Mouse (Mus musculus): ENCODE data around the gene Ormdl3. TPM values are rescaled to one million over a fixed set of nuclear protein-coding genes. Genes with fewer than 3 reads are reported as not detected.

Gene Ormdl3
- polyA plus RNA-seq, 1 experiment from 2014 or later = 9.6 TPM

DNA sequence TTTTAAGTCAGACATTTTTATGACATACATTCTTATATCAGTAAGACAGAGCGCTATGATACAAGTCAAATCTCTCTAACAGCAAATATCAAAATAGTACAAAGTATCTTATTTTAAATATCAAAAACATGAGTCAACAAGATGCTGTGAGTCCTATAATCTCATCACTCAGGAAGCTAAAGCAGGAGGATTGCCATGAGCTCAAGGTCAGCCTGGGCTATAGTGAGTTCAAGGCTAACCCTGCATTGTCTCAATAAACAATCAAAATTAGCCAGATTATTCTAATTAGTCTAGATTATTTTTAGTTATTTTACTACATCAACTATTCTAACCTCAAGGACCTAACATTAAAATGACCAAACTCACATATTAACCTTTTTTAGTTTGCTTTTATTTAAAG is 43.8 kb downstream of the Ormdl3 start:
- peaks cover 46% of the 10 kb centered on the region for H3K27me3 ChIP-seq (ENCODE audit: control insufficient read depth, insufficient read depth, low read length)
- H3K9ac ChIP-seq (ENCODE audit: low read depth, low read length) = no peak overlapping the region
- WGBS (ENCODE audit: insufficient replicate concordance) = 81% methylated on average over 1 of the region's 1 CpGs
- no peaks in the 10 kb centered on the region for H3K4me1 ChIP-seq (ENCODE audit: control insufficient read depth, insufficient read depth, low read length)
- H3K4me2 ChIP-seq = no peak overlapping the region
- H3K9me3 ChIP-seq (replicated peaks; ENCODE audit: control insufficient read depth, low read length) = no peaks in the 10 kb centered on the region
- H3K4me3 ChIP-seq (ENCODE audit: low read depth, low read length) = no peak overlapping the region
- ATAC-seq (replicated peaks; ENCODE audit: insufficient number of reproducible peaks, low FRiP score, low TSS enrichment) = no peak
- H3K27ac ChIP-seq (ENCODE audit: low read depth, low read length) = no peak overlapping the region
- no peaks in the 10 kb centered on the region for H3K36me3 ChIP-seq (ENCODE audit: control insufficient read depth, insufficient read depth, low read length)

DNA sequence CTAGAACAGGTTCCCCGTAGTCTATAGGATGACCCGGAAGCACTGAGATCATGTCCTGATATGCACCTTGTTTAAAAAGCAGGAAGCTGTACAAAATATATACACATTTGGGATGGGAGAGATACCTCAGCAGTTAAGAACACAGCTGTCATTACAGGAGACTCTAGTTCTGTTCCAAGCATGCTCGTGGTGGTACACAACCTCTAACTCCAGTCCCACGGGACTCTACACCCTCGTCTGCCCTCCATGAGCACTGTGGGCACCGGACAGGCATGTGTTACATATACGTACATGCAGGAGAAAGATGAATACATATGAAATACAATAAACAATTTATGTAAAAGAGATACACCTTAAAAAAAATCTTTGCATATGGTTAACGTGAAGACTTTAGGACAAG is 44.6 kb downstream of the Ormdl3 start:
- no peak for ATAC-seq (replicated peaks; ENCODE audit: insufficient number of reproducible peaks, low FRiP score, low TSS enrichment)
- Histone ChIP-seq H3K27ac (ENCODE audit: low read depth, low read length) (no peak overlapping the region), H3K36me3 (ENCODE audit: control insufficient read depth, insufficient read depth, low read length) (no peaks in the 10 kb centered on the region), H3K27me3 (ENCODE audit: control insufficient read depth, insufficient read depth, low read length) (peaks cover 39% of the 10 kb centered on the region), H3K4me2 (no peak overlapping the region), H3K9ac (ENCODE audit: low read depth, low read length) (no peak overlapping the region), H3K9me3 (replicated peaks; ENCODE audit: control insufficient read depth, low read length) (no peaks in the 10 kb centered on the region), H3K4me3 (ENCODE audit: low read depth, low read length) (no peak overlapping the region), H3K4me1 (ENCODE audit: control insufficient read depth, insufficient read depth, low read length) (no peaks in the 10 kb centered on the region)
- 67% methylated on average over 8 of the region's 8 CpGs for WGBS (ENCODE audit: insufficient replicate concordance)

DNA sequence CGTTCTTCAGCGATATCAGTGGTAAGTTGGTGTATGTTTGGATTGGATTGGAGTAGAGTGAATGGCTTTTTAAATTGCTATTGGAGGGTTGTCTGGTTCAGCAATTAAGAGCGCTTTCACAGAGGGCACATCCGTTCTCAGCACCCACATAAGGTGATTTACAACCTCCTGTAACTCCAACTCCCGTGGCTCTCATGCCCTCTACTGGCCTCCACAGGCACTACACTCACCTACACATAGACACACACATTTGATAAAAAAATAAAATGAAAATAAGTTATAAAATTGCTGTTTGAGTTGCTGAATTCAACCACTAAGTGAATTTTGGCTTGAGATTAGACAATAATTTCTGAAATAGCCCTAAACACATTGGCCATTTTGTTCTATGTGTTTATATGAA is 46.8 kb downstream of the Ormdl3 start:
- no peak overlapping the region for H3K4me2 ChIP-seq
- no peak overlapping the region for H3K9ac ChIP-seq (ENCODE audit: low read depth, low read length)
- no peak overlapping the region for H3K4me3 ChIP-seq (ENCODE audit: low read depth, low read length)
- H3K27ac ChIP-seq (ENCODE audit: low read depth, low read length) = no peak overlapping the region
- WGBS (ENCODE audit: insufficient replicate concordance) = 72% methylated on average over 5 of the region's 5 CpGs
- H3K36me3 ChIP-seq (ENCODE audit: control insufficient read depth, insufficient read depth, low read length) = no peaks in the 10 kb centered on the region
- no peak for ATAC-seq (replicated peaks; ENCODE audit: insufficient number of reproducible peaks, low FRiP score, low TSS enrichment)
- peaks cover 17% of the 10 kb centered on the region for H3K27me3 ChIP-seq (ENCODE audit: control insufficient read depth, insufficient read depth, low read length)
- H3K9me3 ChIP-seq (replicated peaks; ENCODE audit: control insufficient read depth, low read length) = no peaks in the 10 kb centered on the region
- H3K4me1 ChIP-seq (ENCODE audit: control insufficient read depth, insufficient read depth, low read length) = no peaks in the 10 kb centered on the region

DNA sequence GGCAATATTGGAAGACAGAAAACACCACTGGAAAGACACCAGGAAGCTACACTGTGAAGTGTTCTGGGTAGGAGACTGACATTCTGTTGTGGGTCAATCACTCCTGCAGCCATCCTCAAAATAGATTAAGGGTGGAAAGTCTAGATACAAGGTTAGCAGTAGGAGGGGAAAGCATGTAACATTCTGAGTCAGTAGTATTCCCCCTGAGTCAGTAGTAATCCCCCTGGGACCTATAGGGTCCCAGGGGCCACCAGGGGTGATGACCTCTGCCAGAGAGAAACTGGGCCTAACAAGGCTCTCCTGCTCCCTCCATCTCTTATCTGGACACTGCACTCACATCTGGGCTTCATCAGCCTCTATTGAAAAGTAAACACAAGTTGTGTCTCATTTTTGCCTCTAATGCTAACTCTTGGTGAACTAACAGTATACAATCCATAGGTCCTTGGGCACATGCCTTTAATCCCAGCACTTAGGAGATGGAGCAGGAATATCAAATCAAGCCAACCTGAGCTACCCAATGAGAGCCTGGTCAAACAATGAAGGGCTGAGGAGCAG is 49.6 kb downstream of the Ormdl3 start:
- H3K4me2 ChIP-seq = no peak overlapping the region
- no peaks in the 10 kb centered on the region for H3K4me1 ChIP-seq (ENCODE audit: control insufficient read depth, insufficient read depth, low read length)
- no peak overlapping the region for H3K9ac ChIP-seq (ENCODE audit: low read depth, low read length)
- no peak for ATAC-seq (replicated peaks; ENCODE audit: insufficient number of reproducible peaks, low FRiP score, low TSS enrichment)
- H3K4me3 ChIP-seq (ENCODE audit: low read depth, low read length) = no peak overlapping the region
- no peak overlapping the region for H3K27ac ChIP-seq (ENCODE audit: low read depth, low read length)
- no peaks in the 10 kb centered on the region for H3K36me3 ChIP-seq (ENCODE audit: control insufficient read depth, insufficient read depth, low read length)
- no peaks in the 10 kb centered on the region for H3K9me3 ChIP-seq (replicated peaks; ENCODE audit: control insufficient read depth, low read length)
- H3K27me3 ChIP-seq (ENCODE audit: control insufficient read depth, insufficient read depth, low read length) = peaks cover 6% of the 10 kb centered on the region

Other genes starting within 250 kb of the Ormdl3 start
- 13.6 and 15.3 TPM in 2 replicates for gene Ppp1r1b, start 239.0 kb downstream of the Ormdl3 start, polyA plus RNA-seq (2014; fragmentation: Nextera tagmentation; extraction: Ambion mirVana)
- 39.6 and 40.6 TPM in 2 replicates for gene Stard3, start 229.0 kb downstream of the Ormdl3 start, polyA plus RNA-seq (2014; fragmentation: Nextera tagmentation; extraction: Ambion mirVana)
- 149 and 151 TPM in 2 replicates for gene Tcap, start 203.6 kb downstream of the Ormdl3 start, polyA plus RNA-seq (2014; fragmentation: Nextera tagmentation; extraction: Ambion mirVana)
- gene Pnmt, start 200.9 kb downstream of the Ormdl3 start, polyA plus RNA-seq (2014; fragmentation: Nextera tagmentation; extraction: Ambion mirVana) = 3.9 and 4.8 TPM in 2 replicates
- 10.6 and 13.7 TPM in 2 replicates for gene Pgap3, start 186.9 kb downstream of the Ormdl3 start, polyA plus RNA-seq (2014; fragmentation: Nextera tagmentation; extraction: Ambion mirVana)
- 48.0 and 56.4 TPM in 2 replicates for gene Erbb2, start 174.9 kb downstream of the Ormdl3 start, polyA plus RNA-seq (2014; fragmentation: Nextera tagmentation; extraction: Ambion mirVana)
- 107 and 110 TPM in 2 replicates for gene Mien1, start 148.4 kb downstream of the Ormdl3 start, polyA plus RNA-seq (2014; fragmentation: Nextera tagmentation; extraction: Ambion mirVana)
- gene Grb7, start 141.0 kb downstream of the Ormdl3 start, polyA plus RNA-seq (2014; fragmentation: Nextera tagmentation; extraction: Ambion mirVana) = 0.63 and 2.0 TPM in 2 replicates
- 0.13 TPM in 1 of 2 replicates, not detected in the other for gene Ikzf3, start 41.3 kb downstream of the Ormdl3 start, polyA plus RNA-seq (2014; fragmentation: Nextera tagmentation; extraction: Ambion mirVana)
- 0.33 and 0.62 TPM in 2 replicates for gene Zpbp2, start 36.3 kb downstream of the Ormdl3 start, polyA plus RNA-seq (2014; fragmentation: Nextera tagmentation; extraction: Ambion mirVana)
- not detected in 2 replicates for gene Lrrc3c, start 10.9 kb upstream of the Ormdl3 start, polyA plus RNA-seq (2014; fragmentation: Nextera tagmentation; extraction: Ambion mirVana)
- gene Gm12355, start 38.3 kb upstream of the Ormdl3 start, polyA plus RNA-seq (2014; fragmentation: Nextera tagmentation; extraction: Ambion mirVana) = 0.34 and 0.44 TPM in 2 replicates
- 0.14 TPM in 1 of 2 replicates, not detected in the other for gene Gsdma3, start 39.0 kb upstream of the Ormdl3 start, polyA plus RNA-seq (2014; fragmentation: Nextera tagmentation; extraction: Ambion mirVana)
- not detected in 2 replicates for gene Gsdma2, start 59.4 kb upstream of the Ormdl3 start, polyA plus RNA-seq (2014; fragmentation: Nextera tagmentation; extraction: Ambion mirVana)
- not detected in 2 replicates for gene Gsdma, start 77.0 kb upstream of the Ormdl3 start, polyA plus RNA-seq (2014; fragmentation: Nextera tagmentation; extraction: Ambion mirVana)
- gene Psmd3, start 95.2 kb upstream of the Ormdl3 start, polyA plus RNA-seq (2014; fragmentation: Nextera tagmentation; extraction: Ambion mirVana) = 122 and 131 TPM in 2 replicates
- not detected in 2 replicates for gene Csf3, start 113.9 kb upstream of the Ormdl3 start, polyA plus RNA-seq (2014; fragmentation: Nextera tagmentation; extraction: Ambion mirVana)
- gene Med24, start 142.1 kb upstream of the Ormdl3 start, polyA plus RNA-seq (2014; fragmentation: Nextera tagmentation; extraction: Ambion mirVana) = 31.6 and 42.1 TPM in 2 replicates
- gene Thra, start 153.3 kb upstream of the Ormdl3 start, polyA plus RNA-seq (2014; fragmentation: Nextera tagmentation; extraction: Ambion mirVana) = 32.2 and 35.7 TPM in 2 replicates
- 5.6 and 6.4 TPM in 2 replicates for gene Nr1d1, start 188.0 kb upstream of the Ormdl3 start, polyA plus RNA-seq (2014; fragmentation: Nextera tagmentation; extraction: Ambion mirVana)
- 15.9 and 17.1 TPM in 2 replicates for gene Msl1, start 208.1 kb upstream of the Ormdl3 start, polyA plus RNA-seq (2014; fragmentation: Nextera tagmentation; extraction: Ambion mirVana)
- gene Casc3, start 217.5 kb upstream of the Ormdl3 start, polyA plus RNA-seq (2014; fragmentation: Nextera tagmentation; extraction: Ambion mirVana) = 22.2 and 28.5 TPM in 2 replicates
- gene Rapgefl1, start 249.4 kb upstream of the Ormdl3 start, polyA plus RNA-seq (2014; fragmentation: Nextera tagmentation; extraction: Ambion mirVana) = 0.57 and 0.73 TPM in 2 replicates

All from heart, embryonic 11.5 days (tissue).